Mouse (Mus musculus): Measurements from ENCODE around the gene Ankub1. TPM values are rescaled to one million over a fixed set of nuclear protein-coding genes. Genes with fewer than 3 reads are reported as not detected.

The Ankub1 gene
- 0.58 TPM for polyA plus RNA-seq (2014; fragmentation: Illumina TruSeq; extraction: RNeasy Lipid Tissue Mini Kit (QIAGEN cat#74804); ENCODE audit: low read depth, low replicate concordance)

DNA sequence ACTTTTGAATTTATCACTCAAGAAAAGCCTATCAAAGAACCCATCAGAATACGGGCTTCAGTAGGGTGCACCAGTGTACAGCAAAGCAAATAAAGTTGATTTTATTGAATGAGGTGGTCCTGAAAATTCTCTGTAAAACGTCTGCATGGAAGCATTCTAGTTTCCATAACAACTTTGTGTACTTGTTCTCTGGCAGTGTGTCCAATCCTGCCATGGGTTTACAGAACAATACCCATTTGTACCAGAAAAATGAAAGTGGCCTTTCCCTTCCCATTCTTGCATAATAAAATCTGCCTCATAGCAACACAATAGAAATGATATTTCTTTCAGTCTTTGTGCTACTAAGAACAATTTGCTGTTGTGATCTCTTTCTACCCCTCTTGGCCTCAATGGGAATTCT, at the start of gene Ankub1:
Ankub1 (minus strand) TSS at position 81 of the 400 bp plus-strand sequence.

DNA sequence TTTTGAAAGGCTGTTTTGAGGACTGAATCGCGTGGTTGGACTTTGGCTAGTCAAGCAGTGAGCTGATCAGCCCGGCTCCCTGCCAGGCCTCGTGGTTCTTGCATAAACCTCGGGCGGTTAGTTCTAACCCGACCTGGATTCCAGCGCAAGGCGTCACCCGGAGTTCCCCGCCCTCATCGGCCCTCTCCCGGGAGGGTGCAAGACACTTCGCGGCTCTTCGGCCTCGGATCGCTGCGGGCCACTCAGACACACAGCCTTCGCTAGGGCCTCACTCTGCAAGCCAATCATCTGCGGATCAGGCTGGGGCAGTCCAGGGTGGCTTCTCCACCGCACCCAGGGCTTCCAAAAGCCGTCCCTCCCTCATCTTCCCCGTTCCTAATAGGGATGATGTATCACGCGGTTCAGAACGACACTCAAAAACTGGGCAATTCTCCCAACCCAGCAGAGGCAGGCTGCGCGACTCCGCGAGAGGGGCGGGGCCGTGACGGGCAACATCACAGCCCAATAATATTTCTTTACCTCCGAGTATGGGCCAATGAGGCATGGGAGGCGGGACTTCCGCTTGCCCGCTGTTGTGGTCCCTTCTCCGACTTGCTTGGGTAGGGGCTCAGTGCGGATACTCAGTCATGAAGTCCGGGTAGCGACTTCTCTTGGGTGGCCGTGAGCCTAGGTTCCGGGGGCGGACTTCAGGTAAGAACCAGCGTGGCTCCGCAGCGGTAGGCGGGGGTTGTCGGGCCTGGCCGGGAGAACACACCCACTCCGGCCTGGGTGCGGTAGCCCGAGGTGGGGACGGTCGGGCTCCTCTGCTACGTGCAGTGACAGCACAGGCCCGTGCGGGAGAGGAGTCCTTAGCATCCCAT, 43.1 kb upstream of the Ankub1 start, which contains the start of gene Rnf13:
Rnf13 (plus strand) TSS at position 552 of the 860 bp plus-strand sequence.

DNA sequence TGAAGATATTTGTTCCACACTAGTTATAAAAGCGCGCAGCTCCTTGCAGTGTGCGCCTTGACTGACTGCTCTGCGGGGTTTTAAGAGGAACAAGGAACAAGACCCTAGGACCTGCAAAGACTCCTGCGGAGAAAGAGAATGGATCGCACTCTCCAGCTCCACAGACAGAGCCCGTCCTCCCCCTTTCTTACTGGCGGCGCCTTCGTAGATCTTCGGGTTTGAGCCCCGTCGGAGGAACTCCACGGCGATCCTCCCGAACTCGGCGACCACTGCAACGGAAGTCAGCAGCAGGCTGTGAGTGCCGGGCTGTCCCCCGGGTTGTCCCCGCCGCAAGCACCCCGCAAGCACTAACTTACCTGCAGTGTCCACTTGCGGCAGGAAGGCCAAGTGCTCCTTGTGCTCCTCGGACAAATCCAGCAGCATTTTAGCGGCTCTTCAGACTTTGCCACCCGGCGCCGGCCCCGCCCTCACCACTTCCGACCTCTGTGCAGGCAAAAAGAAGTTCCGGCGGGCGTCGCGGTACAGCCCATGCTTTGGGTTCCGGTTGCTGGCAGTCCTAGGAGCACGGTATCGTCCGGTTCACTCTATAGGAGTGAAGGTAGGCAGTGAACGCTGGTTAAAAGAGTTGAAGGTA, 41.3 kb downstream of the Ankub1 start, which contains the start of gene Commd2:
Commd2 (minus strand) TSS at position 485 of the 634 bp plus-strand sequence.

Other genes starting within 250 kb of the Ankub1 start
- gene Wwtr1, start 116.9 kb downstream of the Ankub1 start, polyA plus RNA-seq (2014; fragmentation: Illumina TruSeq; extraction: RNeasy Lipid Tissue Mini Kit (QIAGEN cat#74804); ENCODE audit: low read depth, low replicate concordance): 12.9 TPM
- 14.4 TPM for gene Commd2, start 41.1 kb downstream of the Ankub1 start, polyA plus RNA-seq (2014; fragmentation: Illumina TruSeq; extraction: RNeasy Lipid Tissue Mini Kit (QIAGEN cat#74804); ENCODE audit: low read depth, low replicate concordance)
- gene Rnf13, start 43.3 kb upstream of the Ankub1 start, polyA plus RNA-seq (2014; fragmentation: Illumina TruSeq; extraction: RNeasy Lipid Tissue Mini Kit (QIAGEN cat#74804); ENCODE audit: low read depth, low replicate concordance): 411 TPM
- 4.2 TPM for gene Pfn2, start 155.3 kb upstream of the Ankub1 start, polyA plus RNA-seq (2014; fragmentation: Illumina TruSeq; extraction: RNeasy Lipid Tissue Mini Kit (QIAGEN cat#74804); ENCODE audit: low read depth, low replicate concordance)